Mouse (Mus musculus) layer of hippocampus, adult 18-20 months (tissue): Measurements from ENCODE around the gene Chd5. TPM values are rescaled to one million over a fixed set of nuclear protein-coding genes. Genes with fewer than 3 reads are reported as not detected.

Experiments used
- DNase-seq, 2 experiments: peaks; one replicate each; pipeline ENCODE4 v3.0.0; 2022; ENCODE audit warnings: low spot score in 2 of 2
- total RNA-seq, 2 experiments: library from RNA; stranded (reverse); gene quantifications; 2 replicates each; pipeline ENCODE4 v1.2.3; 2021

The Chd5 gene
- total RNA-seq, 2 experiments from 2014 or later = 129 to 131 TPM

DNA sequence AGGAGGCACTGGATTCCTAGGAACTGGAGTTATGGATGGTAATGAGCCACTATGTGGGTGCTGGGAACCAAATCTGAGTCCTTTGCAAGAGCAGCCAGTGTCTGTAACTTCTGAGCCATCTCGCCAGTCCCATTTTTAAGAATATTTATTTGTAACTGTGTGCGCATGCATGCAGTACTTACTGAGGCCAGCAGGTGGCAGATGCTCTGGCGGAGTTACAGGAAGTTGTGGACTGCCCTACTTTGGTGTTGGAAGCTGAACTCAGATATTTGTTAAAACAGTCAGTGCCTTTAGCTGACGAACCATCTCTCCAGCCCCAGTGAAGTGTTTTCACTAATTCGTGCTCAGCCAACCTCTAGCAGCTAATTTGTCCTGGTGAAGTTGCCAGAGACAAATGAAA lies 86.5 kb downstream of the Chd5 start:
- DNase-seq = no peak

DNA sequence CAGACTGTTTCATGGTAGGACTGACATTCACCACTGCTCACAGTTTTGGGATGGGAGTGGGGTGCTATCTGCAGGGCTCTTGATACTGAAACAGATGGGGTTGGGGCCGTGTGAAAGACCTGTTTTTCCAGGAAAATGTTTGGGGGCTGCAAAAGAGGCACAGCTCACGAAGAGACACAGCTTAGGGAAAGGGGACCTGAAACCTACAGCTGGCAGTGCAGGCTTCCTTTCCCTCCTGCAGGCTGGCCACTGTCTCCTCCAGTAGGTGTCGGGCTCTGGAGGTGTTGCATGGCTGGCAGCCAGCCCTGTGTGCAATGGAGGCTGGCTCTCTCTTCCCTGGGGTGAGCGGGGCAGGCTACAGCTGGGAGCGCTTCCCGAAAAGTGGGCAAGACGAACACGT lies 89.8 kb downstream of the Chd5 start:
- no peak for DNase-seq

- DNase-seq = peak in 1 of 2 experiments; percentile 74
Measured at GRCm38 (mm10) chr4:152432308-152432707, 93.9 kb downstream of the Chd5 start.

- peak; percentile 84 to 95 for DNase-seq
Measured at GRCm38 (mm10) chr4:152434836-152435235, 96.4 kb downstream of the Chd5 start.

- DNase-seq = peak; percentile 66 to 87
Measured at GRCm38 (mm10) chr4:152435255-152435654, 96.8 kb downstream of the Chd5 start.

Other genes with a start within 250 kb of the Chd5 start
- 10 to 100 TPM; 40.4 to 49.5 TPM for gene Tnfrsf25, start 222.7 kb upstream of the Chd5 start, total RNA-seq
- 1 to 10 TPM; 2.8 to 3.0 TPM for gene Espn, start 186.3 kb upstream of the Chd5 start, total RNA-seq
- not detected for gene Hes2, start 179.8 kb upstream of the Chd5 start, total RNA-seq
- gene Acot7, start 160.5 kb upstream of the Chd5 start, total RNA-seq = 100 to 1,000 TPM; 329 to 352 TPM
- 1 to 10 TPM; 5.0 to 6.5 TPM for gene Gpr153, start 64.4 kb upstream of the Chd5 start, total RNA-seq
- not detected for gene Hes3, start 47.0 kb upstream of the Chd5 start, total RNA-seq
- gene Icmt, start 41.4 kb upstream of the Chd5 start, total RNA-seq = 10 to 100 TPM; 41.6 to 45.4 TPM
- gene Rnf207, start 19.7 kb upstream of the Chd5 start, total RNA-seq = 10 to 100 TPM in 1 of 2 experiments, 1 to 10 TPM in 1; 8.1 to 10.2 TPM
- 100 to 1,000 TPM; 204 to 205 TPM for gene Rpl22, start 12.9 kb upstream of the Chd5 start, total RNA-seq
- 10 to 100 TPM; 25.6 to 26.1 TPM for gene Nphp4, start 138.1 kb downstream of the Chd5 start, total RNA-seq
- gene Kcnab2, start 139.2 kb downstream of the Chd5 start, total RNA-seq = 100 to 1,000 TPM; 760 to 810 TPM